Mouse (Mus musculus) liver, postnatal 0 days (tissue): ENCODE data around the gene Zfp950.

ENCODE experiments used
- CTCF ChIP-seq: sonication (generic); IDR thresholded peaks from 2 replicates; pipeline ENCODE4 v1.5.1; 2016; ENCODE audit warnings: antibody characterized with exemption, low read depth
- EP300 ChIP-seq: IDR thresholded peaks from 2 replicates; pipeline ENCODE4 v1.6.1; 2016; ENCODE audit warnings: antibody characterized with exemption, low read depth, mild to moderate bottlenecking

GRCm38 (mm10) chr19:61021502-61021901, 119.1 kb downstream of the Zfp950 start:
- TF ChIP-seq CTCF, result no peak
- TF ChIP-seq EP300, result no peak
